18 mouse cellular contexts compared by ENCODE assay signal in genomic region chr11:67670031-67670430, GRCm38 (mm10). TPM values are rescaled to one million over a fixed set of nuclear protein-coding genes. Genes with fewer than 3 reads are reported as not detected.
A peak's percentile ranks its signal among the peaks of the same experiment; 100 is the strongest.
DNase-seq lines count a peak whose midpoint lies in the region; TF ChIP-seq lines count a peak whose summit lies in the region.
"Had no signal": no experiment of that assay in that cellular context is flagged by ENCODE, and none has a peak within 500 bp of the region (broad histone marks: within the 10 kb centered on the region; RNA-seq: fewer than 3 reads in every experiment).

No protein-coding gene starts in this region.

- peak overlapping the region; percentile 76; the same call in 1 of the 2 replicates for H3K27ac ChIP-seq in layer of hippocampus, adult 2 months
- H3K27ac ChIP-seq: embryonic facial prominence, embryonic 10.5 days; forebrain, embryonic 13.5 days; gastrocnemius, adult 2 months; heart, embryonic 13.5 days had no signal

- no peak for DNase-seq in layer of hippocampus, adult 2 months (ENCODE audit: low spot score in 2 of 2)
- no peak for DNase-seq in layer of hippocampus, adult 11-12 months (ENCODE audit: low spot score)
- peak; percentile 96 for DNase-seq in cerebellum, adult 11 months
- peak; percentile 96 for DNase-seq in cerebellum, adult 8-10 months
- peak; percentile 92 to 98 for DNase-seq in cerebellum, postnatal 14 days
- no peak for DNase-seq in thymus, postnatal 10 days (ENCODE audit: low spot score in 2 of 2)
- no peak for DNase-seq in gastrocnemius, postnatal 10 days
- DNase-seq in adrenal gland, adult (ENCODE audit: inconsistent age in 2 of 2, low spot score in 1 of 2): no peak
- DNase-seq: adrenal gland, postnatal 14 days; forebrain, postnatal 0 days; gastrocnemius, adult 2 months; gastrocnemius, postnatal 36 days; heart, adult 11 months; heart, postnatal 36 days had no signal

- no peak for TF ChIP-seq CTCF in layer of hippocampus, adult 2 months (conservative IDR thresholded peaks at IDR 0.05)

- no peak overlapping the region for H3K4me3 ChIP-seq in layer of hippocampus, adult 2 months
- H3K4me3 ChIP-seq: embryonic facial prominence, embryonic 10.5 days; forebrain, embryonic 13.5 days; gastrocnemius, adult 2 months; heart, embryonic 13.5 days had no signal

RNA-seq across cellular contexts. Expression of gene Rcvrn, which starts 25.1 kb away (rescaled TPM):
- 1 to 10 TPM; 1.4 to 1.9 TPM for total RNA-seq in layer of hippocampus, adult 2 months (2021)
- total RNA-seq in gastrocnemius, postnatal 10 days (2021): not detected
- total RNA-seq: adrenal gland, postnatal 14 days; gastrocnemius, adult 2 months; gastrocnemius, postnatal 36 days; heart, postnatal 36 days; MEL had no signal

Comparison
In these comparisons a context has a peak if more than half of its experiments do, and no peak if none do; other contexts are left out.
1. DNase-seq: peak in cerebellum, adult 11 months (single experiment), cerebellum, adult 8-10 months (single experiment) and cerebellum, postnatal 14 days (2 of 2); none in layer of hippocampus, adult 2 months (0 of 2), layer of hippocampus, adult 11-12 months (single experiment), thymus, postnatal 10 days (0 of 2), gastrocnemius, postnatal 10 days (single experiment) and adrenal gland, adult (0 of 2).